Mouse (Mus musculus) G1E (cell line): ENCODE measurements at regions not wholly inside any gene's neighbourhood (a gene's known extent, or its start where the extent isn't known, plus 50 kb on each side); places are given as distances from the start of the nearest gene placed in this dataset.

Source experiments
- CTCF ChIP-seq: IDR thresholded peaks from 2 replicates; pipeline ENCODE4 v1.5.1; 2012; ENCODE audit warnings: low read depth, low read length, inconsistent platforms, mixed read lengths
- GATA1 ChIP-seq: IDR thresholded peaks from 2 replicates; pipeline ENCODE4 v1.6.1; 2012; ENCODE audit warnings: borderline replicate concordance, low read length, inconsistent platforms, mixed read lengths
- GATA2 ChIP-seq: IDR thresholded peaks from 2 replicates; pipeline ENCODE4 v1.6.1; 2012; ENCODE audit warnings: low read depth, low read length, inconsistent platforms, borderline replicate concordance
- POLR2AphosphoS5 ChIP-seq: IDR thresholded peaks from 2 replicates; pipeline ENCODE4 v1.6.1; 2012; ENCODE audit warnings: low read depth, low read length, inconsistent platforms; ENCODE audit not compliant: insufficient replicate concordance
- TAL1 ChIP-seq: conservative IDR thresholded peaks from 2 replicates; pipeline ENCODE4 v1.6.1; 2012; ENCODE audit warnings: low read depth, low read length, inconsistent platforms, mixed read lengths

GRCm38 (mm10) chr6:51279491-51279890 is 153.0 kb upstream of the Nfe2l3 start:
- no peak for TF ChIP-seq CTCF
- TF ChIP-seq GATA1 = no peak
- TF ChIP-seq GATA2 = no peak
- TF ChIP-seq TAL1 = no peak
- TF ChIP-seq POLR2AphosphoS5 = no peak
